Mouse (Mus musculus): ENCODE measurements at regions not wholly inside any gene's neighbourhood (a gene's known extent, or its start where the extent isn't known, plus 50 kb on each side); places are given as distances from the start of the nearest gene placed in this dataset.

- TF ChIP-seq POLR2A (IDR thresholded peaks at IDR 0.05; ENCODE audit: control insufficient read depth in 1 of 2, insufficient read depth in 1 of 2, low read depth in 1 of 2, low read length in 2 of 2, poor library complexity in 1 of 2) (no peak), CHD2 (IDR thresholded peaks at IDR 0.05; ENCODE audit: low read length) (no peak), CTCF (IDR thresholded peaks at IDR 0.05 in 2 of 3, conservative IDR thresholded peaks at IDR 0.05 in 1 of 3; ENCODE audit: control insufficient read depth in 1 of 3, insufficient read depth in 1 of 3, low read depth in 2 of 3, low read length in 3 of 3, poor library complexity in 1 of 3, severe bottlenecking in 1 of 3) (no peak), KAT2A (conservative IDR thresholded peaks at IDR 0.05; ENCODE audit: low read depth, low read length) (no peak), POLR2AphosphoS5 (IDR thresholded peaks at IDR 0.05; ENCODE audit: borderline replicate concordance, low read depth, low read length) (no peak), MAFK (IDR thresholded peaks at IDR 0.05; ENCODE audit: borderline replicate concordance, low read depth, low read length) (no peak), EP300 (IDR thresholded peaks at IDR 0.05; ENCODE audit: low read depth in 1 of 2, low read length in 2 of 2) (no peak), SIN3A (IDR thresholded peaks at IDR 0.05; ENCODE audit: low read length) (no peak)
These were observed 485.4 kb downstream of the Rps24 start for GRCm38 (mm10) chr14:24972357-24972756.
